Mouse (Mus musculus): Measurements from ENCODE around the gene Ptgds.

- no peak for TF ChIP-seq CTCF (IDR thresholded peaks at IDR 0.05; ENCODE audit: insufficient read depth, low read depth, low read length)
- TF ChIP-seq POLR2A (IDR thresholded peaks at IDR 0.05; ENCODE audit: insufficient read depth, low read depth, low read length): no peak
These were observed 18.8 kb downstream of the Ptgds start for GRCm38 (mm10) chr2:25450853-25451647.
